Mouse (Mus musculus) mouse embryonic stem cell (cell line): ENCODE results near the gene Ass1.

Experiments used
- in situ Hi-C, 2 experiments: fragments of 300-500 bp; cut with MboI; formaldehyde crosslinking; loops; 1 replicate in 1 of 2; 3 replicates in 1 of 2; pipeline ENCODE4 v1.14.3; 2019 to 2020; ENCODE audit warnings: low sequenced_read_pairs in 2 of 2, low pct_unique_long_range_greater_than_20kb in 1 of 2, mixed read lengths in 1 of 2; ENCODE audit not compliant: unreplicated experiment in 1 of 2

The Ass1 gene

DNA sequence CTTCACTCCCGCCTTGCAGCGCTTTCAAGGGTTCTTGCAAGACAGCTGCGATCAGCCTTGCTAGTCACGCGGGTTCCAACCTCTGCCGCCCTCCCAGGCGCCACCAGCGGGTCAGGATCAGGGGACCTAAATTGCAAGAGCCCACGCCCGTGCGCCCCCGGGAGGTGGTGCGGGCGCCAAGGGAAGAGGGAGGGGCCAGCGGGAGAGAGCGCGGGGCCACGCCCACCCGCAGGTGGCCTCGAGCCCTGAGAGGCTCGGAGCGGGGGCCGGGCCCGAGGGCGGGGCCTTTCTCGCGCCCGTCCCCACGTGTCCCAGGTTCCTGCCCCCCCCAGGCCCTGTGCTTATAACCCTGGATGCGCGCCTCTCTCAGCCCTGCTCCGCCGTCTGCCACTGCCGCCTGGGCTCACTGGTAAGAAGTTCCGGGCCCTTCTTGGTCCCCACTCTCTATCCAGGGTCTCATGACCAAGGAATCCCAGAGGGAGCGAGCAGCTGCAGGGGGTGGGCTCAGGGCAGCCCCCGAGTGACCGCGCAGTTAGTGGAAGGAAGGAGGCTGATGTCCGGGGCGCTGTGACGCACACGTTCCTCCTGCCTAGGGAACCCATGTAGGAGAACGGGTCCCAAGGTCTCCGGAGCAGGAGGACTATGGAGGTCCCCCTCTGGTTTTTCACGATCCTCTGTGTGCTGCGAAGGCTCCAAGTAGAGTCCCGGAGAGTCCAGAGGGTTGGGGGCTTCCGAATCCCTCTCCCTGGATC lies at the start of gene Ass1:
TSS of gene Ass1 (plus strand) at position 277 of the 752 bp plus-strand sequence.
- in situ Hi-C loops = loop anchor here in 1 of 2 experiments (5.0 kb wide), 1 partner anchor 38 kb away; no protein-coding TSS in a partner anchor

DNA sequence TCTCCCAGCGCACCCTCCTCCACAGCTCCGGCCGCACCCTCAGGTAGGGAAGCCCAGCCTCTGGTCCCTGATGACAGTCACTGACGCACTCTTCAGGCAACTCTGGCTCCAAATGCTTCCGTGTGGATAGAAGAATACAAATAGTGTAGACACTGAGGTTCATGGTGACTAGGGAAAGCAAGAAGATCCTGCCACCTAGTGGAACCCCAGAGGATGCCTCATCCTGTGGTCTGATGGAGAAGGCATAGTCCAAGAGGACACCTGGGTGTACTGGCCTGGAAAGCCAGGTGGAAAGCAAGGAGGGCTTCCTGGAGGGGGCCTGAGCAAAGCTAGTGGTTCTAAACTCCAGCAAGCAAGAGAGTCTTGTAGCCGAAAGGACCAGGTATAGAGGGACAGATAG lies 49.1 kb upstream of the Ass1 start:
- in situ Hi-C loops = no loop called here

DNA sequence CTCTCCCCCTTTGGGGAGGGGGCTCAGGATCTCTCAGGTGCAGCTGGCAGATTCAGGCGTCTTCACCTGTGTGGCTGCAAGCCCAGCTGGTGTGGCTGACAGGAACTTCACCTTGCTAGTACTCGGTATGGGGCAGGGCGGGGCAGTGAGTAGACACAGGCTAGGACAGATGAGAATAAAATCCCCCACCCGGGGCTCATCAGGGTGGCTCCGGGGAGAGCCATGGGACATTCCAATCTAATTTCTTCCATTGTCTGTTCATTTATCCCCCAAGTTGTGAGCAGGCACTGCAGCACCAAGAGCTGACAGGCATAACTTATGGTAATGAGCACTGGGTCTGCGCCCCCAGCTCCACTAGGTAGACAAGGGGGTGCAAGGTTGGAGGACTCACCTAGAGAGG lies 47.4 kb upstream of the Ass1 start:
- in situ Hi-C loops = no loop called here

DNA sequence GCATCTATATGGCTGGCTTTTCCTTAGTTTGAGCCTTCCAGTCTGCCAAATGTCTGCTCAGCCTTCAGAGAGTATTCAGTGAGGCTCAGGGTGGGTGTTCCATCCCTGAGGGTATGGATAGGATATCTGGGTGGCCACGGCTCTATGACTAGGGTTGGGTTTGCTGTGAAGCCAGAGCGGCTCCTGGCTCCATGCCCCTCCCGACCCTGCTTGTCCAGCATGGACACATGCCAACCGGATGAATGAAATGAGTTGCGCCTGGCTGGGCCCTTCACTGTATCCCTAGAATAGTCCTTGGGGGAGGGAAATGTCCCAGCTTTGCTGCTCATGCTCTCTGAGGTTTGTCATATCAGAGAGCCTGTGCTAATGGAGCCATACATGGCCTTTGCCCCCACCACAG lies 38.5 kb upstream of the Ass1 start:
- in situ Hi-C loops = loop anchor here in 1 of 2 experiments (5.0 kb wide), 1 partner anchor 41 kb away; the partner anchor contains the start of gene Ass1

DNA sequence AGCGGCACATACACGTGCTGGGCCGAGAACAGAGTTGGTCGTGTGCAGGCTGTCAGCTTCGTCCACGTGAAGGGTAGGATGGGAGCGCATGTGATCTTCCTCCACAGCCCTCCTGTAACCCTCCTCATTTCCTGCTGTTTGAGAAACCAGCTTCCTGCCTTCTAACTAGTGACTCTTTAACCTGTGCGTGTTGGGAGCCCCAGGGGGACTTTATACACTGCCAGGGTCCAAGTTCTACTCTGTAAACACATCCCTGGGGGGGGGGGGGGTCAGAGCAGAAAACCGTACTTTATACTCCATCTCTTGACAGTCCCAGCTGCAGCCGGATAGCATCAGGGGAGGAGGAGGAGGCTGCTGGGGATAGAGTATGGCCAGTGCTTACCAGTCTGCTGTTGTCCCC lies 35.3 kb upstream of the Ass1 start:
- in situ Hi-C loops = loop anchor here in 1 of 2 experiments (5.0 kb wide), 1 partner anchor 38 kb away; the partner anchor contains the start of gene Ass1

DNA sequence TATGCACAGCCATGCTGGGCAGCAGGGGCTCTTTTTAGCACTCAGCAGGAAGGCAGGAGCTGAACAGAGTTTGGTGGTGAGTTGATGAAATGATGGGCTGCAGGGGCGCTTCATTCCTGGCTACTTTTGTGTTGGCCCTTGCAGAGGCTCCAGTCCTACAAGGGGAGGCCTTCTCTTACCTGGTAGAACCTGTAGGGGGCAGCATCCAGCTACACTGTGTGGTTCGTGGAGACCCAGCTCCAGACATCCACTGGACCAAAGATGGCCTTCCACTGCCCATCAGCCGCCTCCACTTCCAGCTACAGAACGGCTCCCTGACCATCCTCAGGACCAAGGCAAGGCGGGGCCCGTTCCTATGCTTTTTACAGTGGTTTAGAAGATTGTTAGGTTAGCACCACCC lies 34.4 kb upstream of the Ass1 start:
- in situ Hi-C loops = no loop called here

DNA sequence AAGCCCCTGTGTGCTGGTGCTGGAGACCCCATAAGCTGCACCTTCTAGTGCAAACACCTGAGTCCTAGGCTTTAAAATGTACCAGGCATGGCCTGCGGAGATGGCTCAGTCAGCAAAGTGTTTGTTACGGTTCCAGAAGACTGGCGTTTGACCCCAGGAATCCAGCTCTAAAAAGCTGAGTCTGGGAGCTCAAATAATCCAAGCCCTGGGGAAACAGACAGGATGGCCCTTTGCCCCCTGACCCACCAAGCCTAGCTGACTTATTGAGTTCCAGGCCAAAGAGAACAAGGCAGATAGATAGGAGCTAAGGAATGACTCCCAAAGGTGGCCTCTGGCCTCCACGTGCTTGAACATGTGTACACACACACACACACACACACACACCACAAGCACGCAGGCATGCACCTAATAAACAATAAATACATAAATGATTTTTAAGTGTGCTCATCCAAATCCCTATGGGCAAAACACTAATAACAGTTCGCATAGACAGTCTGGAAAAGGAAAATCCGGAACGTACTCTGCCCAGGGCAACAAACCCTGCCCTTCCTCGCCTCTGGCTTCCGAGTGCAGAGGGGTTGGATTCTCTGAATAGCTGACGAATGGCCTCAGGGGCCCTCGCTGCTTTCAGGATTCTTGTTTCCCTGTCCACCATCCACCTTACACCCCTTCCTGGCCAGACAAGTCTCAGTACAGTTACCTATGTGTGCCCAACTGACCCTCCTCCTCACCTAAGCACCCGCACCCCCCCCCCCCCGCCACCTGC lies 32.3 kb upstream of the Ass1 start:
- in situ Hi-C loops = no loop called here

DNA sequence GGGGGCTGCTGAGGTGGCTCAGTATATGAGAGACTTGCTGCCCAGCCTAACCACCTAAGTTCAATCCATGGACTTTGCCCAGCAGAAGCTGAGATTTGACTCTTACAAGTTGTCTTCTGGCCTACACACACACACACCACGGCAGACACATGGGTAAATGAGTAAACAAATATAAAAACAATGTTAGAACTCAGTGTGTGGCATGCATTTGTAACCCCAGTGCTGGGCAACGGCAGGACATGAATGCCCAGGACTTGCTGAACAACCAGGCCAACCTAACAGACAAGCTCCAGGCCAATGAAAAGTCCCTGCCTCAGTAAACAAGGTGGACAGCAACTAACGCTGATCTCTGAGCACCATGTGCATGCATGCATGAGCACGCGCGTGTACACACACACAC lies 30.4 kb upstream of the Ass1 start:
- in situ Hi-C loops = no loop called here

DNA sequence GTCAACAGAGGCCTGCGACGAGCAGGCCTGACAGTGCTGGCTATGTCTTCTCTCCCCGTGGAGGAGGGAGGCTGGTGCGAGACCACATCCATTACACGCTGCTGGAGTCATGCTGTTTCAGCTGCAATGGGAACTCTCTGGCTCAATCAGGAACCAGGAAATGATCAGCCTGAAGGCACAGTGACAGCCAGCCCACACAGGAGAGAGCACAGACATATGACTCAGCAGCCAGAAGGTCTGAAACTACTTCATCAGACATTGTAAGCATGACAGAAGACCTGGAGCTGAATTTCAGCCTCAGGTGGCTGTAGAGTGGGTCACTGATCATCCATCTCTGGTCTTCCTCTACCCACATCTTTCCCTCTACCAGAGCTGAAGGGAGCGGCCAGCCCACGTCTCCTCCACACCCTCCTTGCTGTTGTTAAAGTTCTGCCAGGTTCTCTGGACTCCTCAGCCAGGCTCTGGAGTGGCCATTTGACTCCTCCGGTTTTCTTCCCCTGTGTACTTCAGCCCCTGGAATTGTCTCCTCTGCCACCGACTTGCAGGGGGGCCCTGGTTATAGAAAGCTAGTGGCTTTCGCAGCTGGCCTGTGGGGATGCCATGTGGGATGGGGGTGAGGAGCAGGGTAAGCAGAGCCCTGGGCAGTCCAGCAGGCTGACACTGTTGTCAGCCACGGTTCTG lies 27.4 kb upstream of the Ass1 start:
- in situ Hi-C loops = no loop called here

DNA sequence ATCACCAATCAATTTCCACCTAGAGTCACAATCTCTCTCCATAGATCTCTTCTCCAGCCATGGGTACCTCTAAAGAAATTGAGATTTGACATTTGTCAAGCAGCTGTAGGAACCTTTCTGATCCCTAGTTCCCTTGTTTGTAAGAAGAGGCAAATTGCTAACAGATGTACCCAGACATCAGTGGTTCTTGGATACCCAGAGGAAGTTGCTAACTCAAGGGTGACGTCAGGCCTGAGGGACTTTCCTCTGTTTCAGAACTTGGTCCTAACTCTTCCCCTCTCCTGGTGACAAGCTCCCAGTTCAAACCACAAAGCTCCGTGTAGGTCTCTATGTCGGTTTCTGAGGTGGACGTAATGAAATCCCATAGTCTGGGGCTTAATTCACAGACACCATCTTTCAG lies 24.0 kb upstream of the Ass1 start:
- in situ Hi-C loops = no loop called here

DNA sequence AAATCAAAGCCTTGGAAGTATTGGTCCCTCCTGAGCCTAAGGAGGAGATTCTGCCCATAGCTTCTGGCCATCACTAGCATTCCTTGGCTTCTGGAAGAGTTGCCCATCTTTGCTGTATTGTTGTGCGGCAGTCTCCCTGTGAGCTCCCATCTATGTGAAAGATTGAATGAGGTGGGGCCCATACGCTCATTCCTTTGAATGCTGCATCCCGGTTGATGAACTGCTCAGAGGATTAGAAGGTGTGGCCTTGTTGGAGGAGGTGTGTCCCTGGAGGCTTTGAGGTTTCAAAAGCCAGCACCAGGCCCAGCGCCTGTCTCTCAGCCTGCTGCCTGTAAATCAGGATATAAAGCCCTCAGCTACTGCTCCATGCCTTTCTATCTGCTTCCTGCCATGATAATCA lies 23.6 kb upstream of the Ass1 start:
- in situ Hi-C loops = no loop called here

DNA sequence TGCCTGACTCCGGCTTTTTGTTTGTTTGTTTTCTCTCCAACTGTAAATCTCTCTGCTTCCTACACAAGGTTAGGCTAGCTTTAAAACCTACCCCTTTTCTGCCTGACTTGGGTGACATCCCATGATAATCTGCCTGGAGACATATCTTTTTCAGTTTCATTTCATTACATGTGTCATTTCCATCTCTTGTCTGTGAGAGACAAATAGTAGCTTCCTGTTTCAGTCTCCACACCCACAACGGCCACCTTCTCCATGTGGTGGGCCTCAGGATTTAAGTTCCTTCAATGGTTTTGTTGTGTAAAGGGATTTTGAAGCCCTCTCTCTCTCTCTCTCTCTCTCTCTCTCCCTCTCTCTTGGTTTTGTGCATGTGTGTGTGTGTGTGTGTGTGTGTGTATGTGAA lies 22.5 kb upstream of the Ass1 start:
- in situ Hi-C loops = no loop called here

DNA sequence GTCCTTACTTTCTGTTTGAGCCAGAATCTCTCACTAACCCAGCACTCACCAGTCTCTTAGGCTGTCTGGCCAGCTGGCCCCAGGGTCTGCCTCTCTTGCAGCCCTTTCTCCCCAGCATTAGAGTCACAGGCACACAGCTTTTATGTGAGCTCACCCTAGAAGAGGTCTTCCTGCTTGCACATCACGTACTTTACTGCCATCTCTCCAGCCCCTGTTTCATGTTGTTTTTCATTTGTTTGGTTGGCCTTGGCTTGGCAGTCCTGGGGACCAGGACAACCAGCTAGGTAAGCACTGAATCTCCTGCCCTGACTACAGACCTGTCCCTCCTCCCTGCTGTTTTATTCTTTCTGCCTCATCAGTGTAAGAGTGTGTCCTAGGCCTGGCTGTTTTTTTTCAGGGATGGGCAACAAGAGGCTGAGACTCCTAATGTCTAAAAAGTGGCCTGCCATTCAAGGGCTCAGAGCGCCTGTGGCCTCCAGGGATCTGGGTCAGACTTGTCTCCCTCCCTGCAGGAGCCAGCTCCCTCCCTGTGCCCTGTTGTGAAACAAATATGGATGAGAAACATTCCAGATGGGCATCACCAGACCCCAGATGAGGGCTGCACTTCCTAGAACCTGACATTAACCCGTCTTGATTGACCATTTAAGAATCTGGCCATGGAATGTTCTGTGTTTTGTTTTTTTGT lies 21.1 kb upstream of the Ass1 start:
- in situ Hi-C loops = no loop called here

DNA sequence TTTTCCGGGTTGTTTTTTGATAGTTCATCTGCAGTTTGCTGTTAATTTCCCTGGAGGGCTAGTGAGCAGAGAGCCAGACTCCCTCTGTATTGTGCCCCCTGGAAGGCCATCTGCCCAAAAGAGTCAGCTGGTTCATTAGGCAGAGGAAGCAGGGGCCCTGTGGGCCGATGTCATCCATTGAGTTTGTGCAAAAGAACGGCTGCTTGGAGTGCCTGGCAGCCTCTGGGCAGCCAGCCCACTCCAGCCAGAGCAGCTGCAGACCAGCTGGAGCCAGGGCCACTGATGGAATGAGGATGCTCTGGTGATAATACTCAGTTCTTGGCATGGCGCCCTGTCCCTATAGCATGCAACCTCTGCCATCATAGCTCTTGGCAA lies 20.6 kb upstream of the Ass1 start:
- in situ Hi-C loops = no loop called here

DNA sequence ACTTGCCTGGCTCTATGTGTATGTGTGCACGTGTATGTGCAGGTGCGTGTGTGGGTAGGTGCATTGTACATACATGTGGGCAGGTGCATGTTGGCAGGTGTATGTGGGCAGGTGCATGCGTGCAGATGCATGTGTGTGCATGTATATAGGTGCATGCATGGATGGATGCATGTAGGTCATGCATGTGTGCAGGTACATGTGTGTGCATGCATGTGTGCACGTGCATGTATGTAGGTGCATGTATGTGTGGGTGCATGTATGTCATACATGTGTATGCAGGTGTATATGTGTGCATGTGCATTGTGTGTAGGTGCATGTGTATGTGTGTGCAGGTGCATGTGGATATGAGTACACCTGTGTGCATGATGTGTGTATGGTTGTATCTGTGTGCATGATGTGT lies 20.1 kb upstream of the Ass1 start:
- in situ Hi-C loops = no loop called here

DNA sequence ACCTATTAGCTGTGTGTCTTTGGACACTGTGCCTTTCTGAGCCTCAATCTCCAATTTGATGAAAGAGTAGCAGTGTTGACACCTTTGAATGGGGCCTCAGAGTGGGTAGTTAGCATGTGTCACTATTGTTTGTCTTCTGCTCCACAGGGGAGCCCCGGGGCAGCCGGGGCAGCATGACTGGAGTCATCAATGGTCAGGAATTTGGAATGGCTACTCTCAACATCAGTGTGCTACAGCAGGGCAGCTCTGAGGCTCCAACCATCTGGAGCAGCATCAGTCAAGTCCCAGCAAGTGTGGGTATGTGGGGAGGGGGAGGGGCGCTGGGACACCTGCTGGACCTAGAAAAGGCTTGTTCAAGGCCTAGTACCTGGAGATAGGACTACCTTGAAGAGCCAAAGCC lies 19.3 kb upstream of the Ass1 start:
- in situ Hi-C loops = no loop called here

DNA sequence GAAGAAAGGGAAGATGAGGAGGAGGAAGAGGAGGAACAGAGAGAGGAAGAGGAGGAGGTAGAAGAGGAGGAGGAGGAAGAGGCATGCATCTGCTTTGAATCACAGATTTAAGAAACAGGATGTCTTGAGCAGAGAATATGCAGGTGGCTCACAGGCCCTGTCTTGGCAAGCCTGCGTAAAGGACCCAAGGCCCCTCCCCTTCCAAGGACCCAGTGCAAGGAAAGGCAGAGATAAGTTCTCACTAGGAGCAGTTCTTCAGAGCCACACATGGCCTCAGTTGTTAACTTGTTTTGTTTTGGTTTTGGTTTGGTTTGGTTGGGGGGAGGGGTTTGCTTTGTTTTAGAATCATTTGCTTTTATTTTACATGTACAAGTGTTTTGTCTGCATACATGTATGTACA lies 18.5 kb upstream of the Ass1 start:
- in situ Hi-C loops = no loop called here

DNA sequence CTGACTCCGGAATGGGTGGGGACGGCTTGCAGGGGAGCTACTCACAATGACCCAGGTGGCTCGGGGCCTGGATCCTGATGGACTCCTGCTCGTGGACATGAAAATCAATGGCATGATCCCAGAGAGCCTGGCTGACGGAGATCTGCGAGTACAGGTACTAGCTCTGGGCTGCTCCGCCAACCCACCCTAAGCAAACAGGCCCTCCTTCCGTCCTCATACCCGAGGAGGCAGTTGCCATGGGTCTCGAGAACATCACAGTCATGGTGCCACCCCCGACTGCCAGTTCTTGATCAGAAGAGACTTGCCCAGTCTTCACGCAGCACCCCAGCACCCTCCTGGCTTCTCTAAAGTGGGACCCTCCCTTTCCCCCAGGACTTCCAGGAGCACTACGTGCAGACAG lies 17.0 kb upstream of the Ass1 start:
- in situ Hi-C loops = no loop called here
